Mouse (Mus musculus) left cerebral cortex, postnatal 10 days (tissue): ENCODE measurements at regions not wholly inside any gene's neighbourhood (a gene's known extent, or its start where the extent isn't known, plus 50 kb on each side); places are given as distances from the start of the nearest gene placed in this dataset.

Experiments used
- DNase-seq, 2 experiments: peaks; one replicate each; pipeline ENCODE4 v3.0.0; 2021 to 2022; ENCODE audit warnings: low spot score in 2 of 2, mixed read lengths in 1 of 2; ENCODE audit errors: extremely low spot score in 1 of 2
- intact Hi-C: fragments of 180-260 bp; cut with DNase I; formaldehyde crosslinking; loops from one replicate; pipeline ENCODE4 v1.15.1; 2025

GRCm38 (mm10) chr12:10804491-10804890 lies 346.4 kb downstream of the Kcns3 start:
- intact Hi-C loops: no loop called here
- no peak for DNase-seq
